Mouse (Mus musculus) megakaryocyte, embryonic 14.5 days (primary cell): ENCODE data around the gene Irf9.

ENCODE experiments used
- FLI1 ChIP-seq: IDR thresholded peaks from 2 replicates; pipeline ENCODE4 v1.6.1; 2012; ENCODE audit warnings: low read length, inconsistent platforms, mixed read lengths
- GATA1 ChIP-seq: IDR thresholded peaks from 3 replicates; pipeline ENCODE4 v1.6.1; 2012; ENCODE audit warnings: mixed read lengths, low read length, inconsistent platforms, borderline replicate concordance

- TF ChIP-seq GATA1 (no peak), FLI1 (no peak)
Observed at GRCm38 (mm10) chr14:55575302-55575701, 28.1 kb upstream of the Irf9 start, which contains the start of gene Fitm1.
